Mouse (Mus musculus): Measurements from ENCODE around the gene Sdf2l1.

DNA sequence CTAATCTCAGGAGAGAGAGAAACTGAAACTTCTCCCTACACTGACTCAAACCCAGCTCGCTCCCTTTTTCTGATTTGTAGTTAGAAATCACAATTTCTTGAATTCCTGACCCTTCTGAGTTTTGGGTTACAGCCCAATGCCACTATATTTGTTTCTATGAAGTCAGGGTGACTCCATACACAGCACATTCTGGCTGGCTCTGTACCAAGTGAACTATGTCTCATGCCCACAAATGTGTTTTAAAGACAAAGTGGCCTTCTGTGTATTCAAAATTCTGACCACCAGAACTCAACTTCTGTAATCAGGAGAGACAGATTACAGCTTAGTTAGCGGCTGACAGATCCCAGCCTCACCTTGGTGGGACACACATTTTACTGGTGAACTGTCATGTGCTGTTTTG is 22.2 kb upstream of the Sdf2l1 start:
- TF ChIP-seq CTCF (IDR thresholded peaks at IDR 0.05; ENCODE audit: low read depth): no peak
- TF ChIP-seq EP300 (IDR thresholded peaks at IDR 0.05; ENCODE audit: low read depth): no peak
